Mouse (Mus musculus) testis, adult 2 months (tissue): ENCODE data around the gene Abcg2.

Experiments used
- CTCF ChIP-seq: fragments of 200-500 bp; IDR thresholded peaks from 2 replicates; pipeline ENCODE4 v1.5.1; 2012; ENCODE audit warnings: low read depth, mild to moderate bottlenecking, inconsistent platforms, low read length, moderate library complexity; ENCODE audit not compliant: control insufficient read depth, insufficient read depth, insufficient replicate concordance
- POLR2A ChIP-seq: fragments of 200-500 bp; IDR thresholded peaks from 2 replicates; pipeline ENCODE4 v1.6.1; 2012; ENCODE audit warnings: low read depth, mild to moderate bottlenecking, inconsistent platforms, low read length, moderate library complexity; ENCODE audit not compliant: control insufficient read depth

DNA sequence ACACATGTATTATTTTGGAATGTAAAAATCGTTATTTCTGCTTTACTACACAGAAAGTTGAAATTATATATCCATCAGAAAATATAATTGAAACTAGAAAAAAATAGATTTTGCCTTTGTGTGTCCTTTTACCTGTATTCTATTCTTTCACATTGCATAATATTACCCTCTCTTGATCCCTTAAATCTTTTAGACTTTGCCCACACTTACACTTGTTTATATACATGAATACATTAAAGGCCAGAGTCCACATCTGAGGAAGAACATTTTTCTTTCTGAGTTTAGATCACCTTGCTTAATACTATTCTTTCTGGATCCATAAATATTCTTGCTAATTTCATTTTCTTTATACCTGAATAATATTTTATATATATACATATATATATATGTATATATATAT, 110.4 kb downstream of the Abcg2 start:
- TF ChIP-seq POLR2A: no peak
- TF ChIP-seq CTCF: no peak
